Mouse (Mus musculus): ENCODE measurements around the gene Pts.

Pts gene

GRCm38 (mm10) chr9:50527860-50528259 lies 664 bp downstream of the Pts start:
- DNase-seq = no peak

- DNase-seq = no peak
These were observed 2.9 kb downstream of the Pts start for GRCm38 (mm10) chr9:50525585-50525984.

- DNase-seq = no peak
These were observed 3.6 kb downstream of the Pts start for GRCm38 (mm10) chr9:50524936-50525335.

- DNase-seq = no peak
These were observed 6.0 kb downstream of the Pts start for GRCm38 (mm10) chr9:50522574-50522973.

- no peak for DNase-seq
These were observed 7.0 kb downstream of the Pts start for GRCm38 (mm10) chr9:50521562-50521961.

- DNase-seq = no peak
These were observed 7.8 kb downstream of the Pts start for GRCm38 (mm10) chr9:50520748-50521147.

GRCm38 (mm10) chr9:50518781-50519180 lies 9.7 kb downstream of the Pts start:
- DNase-seq = peak in 1 of 2 experiments; percentile 22

GRCm38 (mm10) chr9:50515462-50515861 lies 13.1 kb downstream of the Pts start:
- no peak for DNase-seq

- DNase-seq = no peak
These were observed 21.0 kb downstream of the Pts start for GRCm38 (mm10) chr9:50507570-50507969.

- DNase-seq = no peak
These were observed 23.1 kb downstream of the Pts start for GRCm38 (mm10) chr9:50505405-50505804.

GRCm38 (mm10) chr9:50502949-50503348 lies 25.6 kb downstream of the Pts start:
- DNase-seq = no peak

- DNase-seq = no peak
These were observed 27.5 kb downstream of the Pts start for GRCm38 (mm10) chr9:50500974-50501501.

GRCm38 (mm10) chr9:50500467-50500973 lies 28.0 kb downstream of the Pts start:
- DNase-seq = no peak

- DNase-seq = no peak
These were observed 28.7 kb downstream of the Pts start for GRCm38 (mm10) chr9:50499781-50500180.

GRCm38 (mm10) chr9:50498815-50499214 lies 29.7 kb downstream of the Pts start:
- DNase-seq = no peak

- no peak for DNase-seq
These were observed 31.0 kb downstream of the Pts start for GRCm38 (mm10) chr9:50497536-50497935.

- no peak for DNase-seq
These were observed 31.4 kb downstream of the Pts start for GRCm38 (mm10) chr9:50497076-50497475.

GRCm38 (mm10) chr9:50496546-50496945 lies 32.0 kb downstream of the Pts start:
- no peak for DNase-seq

- no peak for DNase-seq
These were observed 32.4 kb downstream of the Pts start for GRCm38 (mm10) chr9:50496151-50496505.

GRCm38 (mm10) chr9:50495405-50496150 lies 32.9 kb downstream of the Pts start:
- DNase-seq = no peak

- no peak for DNase-seq
These were observed 34.2 kb downstream of the Pts start, which contains the start of gene Plet1 for GRCm38 (mm10) chr9:50494311-50494710. Gene Plet1, plus strand, starts transcription at chr9:50494525.

GRCm38 (mm10) chr9:50493777-50494176 lies 34.7 kb downstream of the Pts start:
- DNase-seq = no peak

- DNase-seq = no peak
These were observed 36.9 kb downstream of the Pts start for GRCm38 (mm10) chr9:50491531-50492045.

- no peak for DNase-seq
These were observed 37.7 kb downstream of the Pts start for GRCm38 (mm10) chr9:50490836-50491235.

Measured in thymus, postnatal 36 days (tissue).